Mouse (Mus musculus) gastrocnemius, adult 2 months (tissue): ENCODE measurements at regions not wholly inside any gene's neighbourhood (a gene's known extent, or its start where the extent isn't known, plus 50 kb on each side); places are given as distances from the start of the nearest gene placed in this dataset.

Experiments
- DNase-seq: peaks from one replicate; pipeline ENCODE4 v3.0.0; 2022
- H3K27ac ChIP-seq: fragments of 200-600 bp; 2 replicates; pipeline ENCODE4 v1.8.1; 2022; ENCODE audit warnings: mild to moderate bottlenecking
- H3K4me3 ChIP-seq: fragments of 200-600 bp; 2 replicates; pipeline ENCODE4 v1.8.1; 2022; ENCODE audit warnings: mild to moderate bottlenecking, moderate library complexity
- CTCF ChIP-seq: fragments of 200-600 bp; IDR thresholded peaks from 2 replicates; pipeline ENCODE4 v1.8.1; 2022; ENCODE audit warnings: antibody characterized with exemption, mild to moderate bottlenecking, moderate library complexity
- intact Hi-C: fragments of 180-260 bp; cut with DNase I; formaldehyde crosslinking; loops from one replicate; pipeline ENCODE4 v1.15.1; 2025

- intact Hi-C loops, result no loop called here
- H3K4me3 ChIP-seq, result no peak overlapping the region
- TF ChIP-seq CTCF, result no peak
- H3K27ac ChIP-seq, result no peak overlapping the region
- DNase-seq, result no peak
Measured at GRCm38 (mm10) chr9:69814432-69814831, 53.7 kb upstream of the Foxb1 start.

- intact Hi-C loops, result no loop called here
- no peak for DNase-seq
- H3K27ac ChIP-seq, result no peak overlapping the region
- TF ChIP-seq CTCF, result no peak
- no peak overlapping the region for H3K4me3 ChIP-seq
Measured at GRCm38 (mm10) chr9:69823179-69823966, 62.6 kb upstream of the Foxb1 start.

- DNase-seq, result no peak
- Histone ChIP-seq H3K27ac (no peak overlapping the region), H3K4me3 (no peak overlapping the region)
- no peak for TF ChIP-seq CTCF
- intact Hi-C loops, result no loop called here
Measured at GRCm38 (mm10) chr9:69828428-69828827, 67.7 kb upstream of the Foxb1 start.

- H3K27ac ChIP-seq, result no peak overlapping the region
- DNase-seq, result no peak
- intact Hi-C loops, result no loop called here
- TF ChIP-seq CTCF, result no peak
- no peak overlapping the region for H3K4me3 ChIP-seq
Measured at GRCm38 (mm10) chr9:69835396-69835795, 74.7 kb upstream of the Foxb1 start.

GRCm38 (mm10) chr9:69839198-69839597 is 78.5 kb upstream of the Foxb1 start:
- TF ChIP-seq CTCF, result no peak
- no peak overlapping the region for H3K4me3 ChIP-seq
- intact Hi-C loops, result no loop called here
- DNase-seq, result no peak
- no peak overlapping the region for H3K27ac ChIP-seq

- TF ChIP-seq CTCF, result no peak
- DNase-seq, result no peak
- no peak overlapping the region for H3K27ac ChIP-seq
- no peak overlapping the region for H3K4me3 ChIP-seq
- intact Hi-C loops, result no loop called here
Measured at GRCm38 (mm10) chr9:69844712-69845111, 84.0 kb upstream of the Foxb1 start.

- intact Hi-C loops, result no loop called here
- no peak overlapping the region for H3K27ac ChIP-seq
- TF ChIP-seq CTCF, result no peak
- no peak overlapping the region for H3K4me3 ChIP-seq
- DNase-seq, result no peak
Measured at GRCm38 (mm10) chr9:69845210-69845609, 84.5 kb upstream of the Foxb1 start.

- TF ChIP-seq CTCF, result no peak
- H3K27ac ChIP-seq, result no peak overlapping the region
- no peak overlapping the region for H3K4me3 ChIP-seq
- no peak for DNase-seq
- intact Hi-C loops, result no loop called here
Measured at GRCm38 (mm10) chr9:69856621-69857020, 95.9 kb upstream of the Foxb1 start.

- Histone ChIP-seq H3K27ac (no peak overlapping the region), H3K4me3 (no peak overlapping the region)
- DNase-seq, result no peak
- intact Hi-C loops, result no loop called here
- no peak for TF ChIP-seq CTCF
Measured at GRCm38 (mm10) chr9:69858619-69859018, 97.9 kb upstream of the Foxb1 start.

GRCm38 (mm10) chr9:69870182-69870581 is 109.4 kb upstream of the Foxb1 start:
- no peak overlapping the region for H3K4me3 ChIP-seq
- intact Hi-C loops, result no loop called here
- no peak overlapping the region for H3K27ac ChIP-seq
- TF ChIP-seq CTCF, result peak; percentile 38; the same call in 1 of the 2 replicates
- no peak for DNase-seq

- H3K27ac ChIP-seq, result no peak overlapping the region
- no peak for DNase-seq
- intact Hi-C loops, result no loop called here
Measured at GRCm38 (mm10) chr9:69886351-69886750, 102.9 kb upstream of the Bnip2 start.

GRCm38 (mm10) chr9:69898016-69898415 is 91.2 kb upstream of the Bnip2 start:
- no peak overlapping the region for H3K4me3 ChIP-seq
- no peak overlapping the region for H3K27ac ChIP-seq
- no peak for TF ChIP-seq CTCF
- DNase-seq, result no peak
- intact Hi-C loops, result no loop called here

More at GRCm38 (mm10) chr9:69886351-69886750, 102.9 kb upstream of the Bnip2 start:
- no peak overlapping the region for H3K4me3 ChIP-seq
- TF ChIP-seq CTCF, result no peak

GRCm38 (mm10) chr9:69899371-69899770 is 89.9 kb upstream of the Bnip2 start:
- Histone ChIP-seq H3K27ac (no peak overlapping the region), H3K4me3 (no peak overlapping the region)
- intact Hi-C loops, result no loop called here
- no peak for DNase-seq
- TF ChIP-seq CTCF, result peak; percentile 12; the same call in 1 of the 2 replicates

GRCm38 (mm10) chr9:69900871-69901270 is 88.4 kb upstream of the Bnip2 start:
- TF ChIP-seq CTCF, result no peak
- no peak for DNase-seq

More at GRCm38 (mm10) chr9:69900871-69901270, 88.4 kb upstream of the Bnip2 start:
- H3K4me3 ChIP-seq, result no peak overlapping the region
- intact Hi-C loops, result no loop called here
- no peak overlapping the region for H3K27ac ChIP-seq
